11 mouse cellular contexts compared by ENCODE assay signal in the genomic region with DNA sequence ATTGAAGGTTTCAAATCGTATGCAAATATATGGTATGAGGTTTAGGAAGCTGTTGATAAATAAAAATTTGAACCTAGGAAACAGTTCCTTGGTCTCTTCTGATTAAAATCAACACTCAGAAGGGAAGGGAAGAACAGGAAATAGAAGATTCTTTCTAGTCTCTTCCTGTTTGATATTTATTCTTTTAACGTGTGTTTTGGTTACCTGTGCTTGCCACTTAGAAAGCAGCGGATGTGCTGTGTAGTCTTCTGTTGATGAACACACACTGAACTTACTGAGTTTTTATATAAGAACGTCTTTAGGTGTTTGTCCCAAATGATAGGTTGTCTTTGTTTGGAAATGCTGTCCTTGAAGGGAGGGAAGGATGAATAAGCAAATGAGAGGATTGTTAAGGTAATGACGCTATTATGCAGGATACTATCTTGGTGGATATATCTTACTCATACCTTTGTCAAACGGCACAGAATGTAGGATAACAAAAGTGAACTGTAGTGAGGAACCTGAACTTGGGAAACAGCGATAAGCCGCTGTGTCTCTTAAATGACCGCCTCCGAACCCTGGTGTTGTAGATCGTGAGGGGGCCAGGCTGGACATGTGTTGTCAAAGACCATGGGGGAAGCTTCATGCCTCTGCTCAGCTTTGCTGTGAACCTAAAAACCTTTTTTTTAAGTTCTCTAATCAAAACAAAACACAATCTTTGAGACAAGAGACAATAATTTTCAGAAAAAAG. TPM values are rescaled to one million over a fixed set of nuclear protein-coding genes. Genes with fewer than 3 reads are reported as not detected.
DNase-seq lines count a peak whose midpoint lies in the region; ATAC-seq and TF ChIP-seq lines count a peak whose summit lies in the region.
"Had no signal": no experiment of that assay in that cellular context is flagged by ENCODE, and none has a peak within 500 bp of the region (broad histone marks: within the 10 kb centered on the region; RNA-seq: fewer than 3 reads in every experiment).

No protein-coding gene starts in this region.

- 43% methylated on average over 11 of the region's 11 CpGs for WGBS in heart, embryonic 11.5 days (ENCODE audit: insufficient replicate concordance)
- 67% methylated on average over 11 of the region's 11 CpGs for WGBS in forebrain, embryonic 12.5 days
- 33% methylated on average over 11 of the region's 11 CpGs for WGBS in liver, embryonic 13.5 days (ENCODE audit: insufficient replicate concordance)

- H3K9ac ChIP-seq in heart, embryonic 11.5 days (ENCODE audit: low read depth, low read length) = no peak overlapping the region
- no peak overlapping the region for H3K9ac ChIP-seq in forebrain, embryonic 12.5 days
- H3K9ac ChIP-seq in liver, embryonic 13.5 days = no peak overlapping the region

- peaks cover 60% of the 10 kb centered on the region for H3K27me3 ChIP-seq in heart, embryonic 11.5 days (ENCODE audit: control insufficient read depth, insufficient read depth, low read length)
- peaks cover 29% of the 10 kb centered on the region for H3K27me3 ChIP-seq in forebrain, embryonic 12.5 days
- peaks cover 19% of the 10 kb centered on the region for H3K27me3 ChIP-seq in liver, embryonic 13.5 days
- H3K27me3 ChIP-seq: CH12.LX had no signal

- intact Hi-C loops in left cerebral cortex, adult 2 months (cut with DNase I) = no loop called here

- no peak for DNase-seq in heart, adult 18-20 months
- DNase-seq in 416B (ENCODE audit: low read depth) = peak; percentile 43
- no peak for DNase-seq in liver, embryonic 13.5 days
- DNase-seq in frontal cortex, postnatal 10 days (ENCODE audit: low spot score in 2 of 2) = no peak
- no peak for DNase-seq in left cerebral cortex, adult 2 months (ENCODE audit: extremely low spot score in 1 of 2, low spot score in 2 of 2)
- no peak for DNase-seq in frontal cortex, postnatal 25 days (ENCODE audit: low spot score in 2 of 2)
- DNase-seq: cerebellum, adult 11-12 months; thymus, postnatal 4 days had no signal

- no peaks in the 10 kb centered on the region for H3K4me1 ChIP-seq in heart, embryonic 11.5 days (ENCODE audit: control insufficient read depth, insufficient read depth, low read length)
- peaks cover 7% of the 10 kb centered on the region for H3K4me1 ChIP-seq in forebrain, embryonic 12.5 days
- peaks cover 8% of the 10 kb centered on the region; the same call in 1 of the 2 replicates for H3K4me1 ChIP-seq in liver, embryonic 13.5 days (replicated peaks)

- no peak for ATAC-seq in heart, embryonic 11.5 days (replicated peaks; ENCODE audit: insufficient number of reproducible peaks, low FRiP score, low TSS enrichment)
- no peak for ATAC-seq in forebrain, embryonic 12.5 days (ENCODE audit: low FRiP score)
- ATAC-seq in liver, embryonic 13.5 days (ENCODE audit: low read depth) = no peak

- H3K4me2 ChIP-seq in heart, embryonic 11.5 days = peak overlapping the region; percentile 99
- peak overlapping the region; percentile 93 for H3K4me2 ChIP-seq in forebrain, embryonic 12.5 days
- H3K4me2 ChIP-seq in liver, embryonic 13.5 days = peak overlapping the region; percentile 76

- H3K4me3 ChIP-seq in heart, embryonic 11.5 days (ENCODE audit: low read depth, low read length) = peak overlapping the region; percentile 72
- peak overlapping the region; percentile 59 for H3K4me3 ChIP-seq in forebrain, embryonic 12.5 days (replicated peaks)
- H3K4me3 ChIP-seq in liver, embryonic 13.5 days (replicated peaks) = peak overlapping the region; percentile 59; the same call in 1 of the 2 replicates
- no peak overlapping the region; the same call in 1 of the 2 replicates for H3K4me3 ChIP-seq in left cerebral cortex, adult 2 months

- TF ChIP-seq CTCF in left cerebral cortex, adult 2 months (IDR thresholded peaks at IDR 0.05) = no peak

- no peak overlapping the region for H3K27ac ChIP-seq in heart, embryonic 11.5 days (ENCODE audit: low read depth, low read length)
- H3K27ac ChIP-seq in forebrain, embryonic 12.5 days = no peak overlapping the region
- no peak overlapping the region for H3K27ac ChIP-seq in liver, embryonic 13.5 days
- H3K27ac ChIP-seq in left cerebral cortex, adult 2 months = no peak overlapping the region

- H3K36me3 ChIP-seq in heart, embryonic 11.5 days (ENCODE audit: control insufficient read depth, insufficient read depth, low read length) = no peaks in the 10 kb centered on the region
- H3K36me3 ChIP-seq in forebrain, embryonic 12.5 days (replicated peaks) = no peaks in the 10 kb centered on the region
- no peaks in the 10 kb centered on the region for H3K36me3 ChIP-seq in liver, embryonic 13.5 days

- no peaks in the 10 kb centered on the region for H3K9me3 ChIP-seq in heart, embryonic 11.5 days (replicated peaks; ENCODE audit: control insufficient read depth, low read length)
- no peaks in the 10 kb centered on the region for H3K9me3 ChIP-seq in forebrain, embryonic 12.5 days
- no peaks in the 10 kb centered on the region for H3K9me3 ChIP-seq in liver, embryonic 13.5 days (replicated peaks)

RNA-seq across cellular contexts. Expression of gene Tes, which starts 1.4 kb away (rescaled TPM):
- 18.9 and 21.7 TPM in 2 replicates for polyA plus RNA-seq in heart, embryonic 11.5 days (2014; fragmentation: Nextera tagmentation; extraction: Ambion mirVana)
- total RNA-seq in heart, adult 18-20 months (2021) = 1 to 10 TPM; 3.6 to 6.4 TPM
- 26.5 and 28.8 TPM in 2 replicates for polyA plus RNA-seq in forebrain, embryonic 12.5 days (2016; fragmentation: Nextera tagmentation; extraction: Ambion mirVana)
- polyA plus RNA-seq in liver, embryonic 13.5 days (2015; fragmentation: Nextera tagmentation; extraction: Ambion mirVana) = 4.5 and 6.0 TPM in 2 replicates
- 1 to 10 TPM; 4.5 to 5.9 TPM for total RNA-seq in left cerebral cortex, adult 2 months (2021)
- total RNA-seq: CH12.LX had no signal
